Mouse (Mus musculus): ENCODE results near the gene Mbd4.

- no peak for TF ChIP-seq EP300 (IDR thresholded peaks at IDR 0.05; ENCODE audit: low read depth in 1 of 2, low read length in 2 of 2)
- no peak for TF ChIP-seq CHD2 (IDR thresholded peaks at IDR 0.05; ENCODE audit: low read length)
- TF ChIP-seq BHLHE40 (IDR thresholded peaks at IDR 0.05; ENCODE audit: borderline replicate concordance, low read depth, low read length) = no peak
- no peak for TF ChIP-seq POLR2A (IDR thresholded peaks at IDR 0.05; ENCODE audit: control insufficient read depth in 1 of 2, insufficient read depth in 1 of 2, low read depth in 1 of 2, low read length in 2 of 2, poor library complexity in 1 of 2)
- TF ChIP-seq CTCF (IDR thresholded peaks at IDR 0.05 in 2 of 3, conservative IDR thresholded peaks at IDR 0.05 in 1 of 3; ENCODE audit: control insufficient read depth in 1 of 3, insufficient read depth in 1 of 3, low read depth in 2 of 3, low read length in 3 of 3, poor library complexity in 1 of 3, severe bottlenecking in 1 of 3) = no peak
- TF ChIP-seq ZNF384 (IDR thresholded peaks at IDR 0.05; ENCODE audit: low read depth, low read length) = no peak
- no peak for TF ChIP-seq ETS1 (IDR thresholded peaks at IDR 0.05; ENCODE audit: low read depth, low read length)
- TF ChIP-seq POLR2AphosphoS5 (IDR thresholded peaks at IDR 0.05; ENCODE audit: borderline replicate concordance, low read depth, low read length) = no peak
- TF ChIP-seq TCF12 (IDR thresholded peaks at IDR 0.05; ENCODE audit: low read depth, low read length) = no peak
- TF ChIP-seq KAT2A (conservative IDR thresholded peaks at IDR 0.05; ENCODE audit: low read depth, low read length) = no peak
These were observed 6.1 kb upstream of the Mbd4 start for GRCm38 (mm10) chr6:115859258-115859657.
